Mouse (Mus musculus) urinary bladder, postnatal 0 days (tissue): ENCODE measurements around the gene Krt33a. TPM values are rescaled to one million over a fixed set of nuclear protein-coding genes. Genes with fewer than 3 reads are reported as not detected.

ENCODE experiments used
- polyA plus RNA-seq: library from polyadenylated mRNA; unstranded; fragments of >200 nt; fragmentation: Nextera tagmentation; extraction: Ambion mirVana; gene quantifications from 2 replicates; pipeline ENCODE4 v1.2.1, GENCODE M21; 2015

Gene Krt33a
- 0.12 TPM in 1 of 2 replicates, not detected in the other for polyA plus RNA-seq

GRCm38 (mm10) chr11:100016112-100016511 lies at the start of gene Krt33a:
Gene Krt33a (minus strand): TSS chr11:100016212.

DNA sequence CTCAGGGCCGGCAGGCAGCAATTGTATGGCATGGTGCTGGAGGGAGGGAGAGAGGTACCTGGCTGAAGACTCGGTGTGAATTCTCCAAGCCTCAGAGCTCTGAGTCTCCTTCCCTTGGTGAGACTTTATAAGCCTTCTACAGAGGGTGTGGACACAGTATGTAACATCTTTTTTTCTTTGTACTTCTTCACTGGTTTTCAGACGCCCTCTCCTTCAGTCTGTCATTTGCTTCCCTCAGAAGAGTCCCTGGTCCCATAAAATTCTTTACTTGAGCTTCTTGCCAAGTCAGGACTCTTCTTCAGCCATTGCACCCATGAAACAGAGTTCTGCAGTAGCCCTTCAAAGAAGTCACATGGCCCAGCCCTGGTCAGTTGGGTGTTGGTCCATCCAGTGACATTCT lies 34.4 kb upstream of the Krt33a start, which contains the start of gene Krt31:
Gene Krt31 (minus strand): TSS at position 101 of the 400 bp plus-strand sequence.

DNA sequence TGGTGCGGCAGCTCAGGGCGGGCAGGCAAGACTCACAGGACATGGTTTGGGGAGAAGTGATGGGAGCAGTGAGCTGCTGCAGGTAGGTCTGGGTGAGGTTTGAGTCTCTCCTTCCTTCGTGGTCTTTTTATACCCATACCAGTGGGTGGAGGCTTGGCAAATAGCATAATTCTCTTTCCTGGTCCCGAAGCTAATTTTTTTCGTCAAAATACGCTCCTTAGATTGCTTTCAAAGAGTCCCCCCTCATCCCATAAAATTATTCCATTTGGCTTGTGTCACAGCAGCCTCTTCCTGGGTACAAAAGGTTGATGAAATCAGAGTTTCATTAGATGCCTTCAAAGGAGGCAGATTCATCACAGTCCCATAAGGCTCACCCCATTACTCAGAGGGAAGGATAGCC lies 25.4 kb upstream of the Krt33a start, which contains the start of gene Krt34:
Gene Krt34 (minus strand): TSS at position 101 of the 400 bp plus-strand sequence.

GRCm38 (mm10) chr11:100029768-100030167 lies 13.8 kb upstream of the Krt33a start, which contains the start of gene Krt33b:
Gene Krt33b (minus strand): TSS chr11:100029868.

DNA sequence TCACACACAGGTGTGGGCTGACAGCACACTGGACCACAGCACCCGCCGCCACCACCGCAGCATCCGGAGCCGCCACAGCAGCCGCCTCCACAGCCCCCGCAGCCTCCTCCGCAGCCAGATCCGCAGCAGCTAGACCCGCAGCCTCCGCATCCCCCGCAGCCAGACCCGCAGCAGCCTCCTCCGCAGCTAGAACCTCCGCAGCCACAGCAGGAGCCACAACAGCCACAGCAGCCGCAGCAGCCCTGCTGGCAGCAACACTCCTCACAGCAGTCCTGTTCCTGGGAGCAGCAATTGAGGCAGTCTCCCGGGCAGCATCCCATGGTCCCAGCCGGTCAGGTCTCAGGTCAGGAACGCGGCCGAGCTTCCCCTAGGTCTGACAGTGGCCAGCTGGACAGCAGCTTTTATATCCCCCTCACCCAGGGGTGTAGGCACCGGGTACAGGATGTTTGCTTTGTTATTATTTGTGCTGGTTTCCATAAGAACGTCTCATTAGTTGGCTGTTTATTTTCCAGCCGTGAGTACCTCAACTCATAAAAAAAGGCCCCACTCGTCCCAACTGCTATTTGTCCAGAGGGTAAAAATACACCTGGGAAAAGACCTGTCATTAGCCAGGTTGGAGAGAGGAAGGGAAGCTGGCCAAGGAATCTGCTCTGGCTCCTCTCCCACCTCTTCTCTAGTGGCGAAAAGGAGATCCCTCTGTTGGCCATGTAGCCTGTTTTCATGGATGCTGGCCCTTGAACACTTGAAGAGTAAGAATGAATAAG lies 22.2 kb downstream of the Krt33a start, which contains the start of gene Krtap17-1:
Gene Krtap17-1 (minus strand): TSS at position 375 of the 764 bp plus-strand sequence.

GRCm38 (mm10) chr11:99986180-99986647 lies 29.8 kb downstream of the Krt33a start, which contains the start of gene Krtap16-1:
Gene Krtap16-1 (minus strand): TSS chr11:99986597.

DNA sequence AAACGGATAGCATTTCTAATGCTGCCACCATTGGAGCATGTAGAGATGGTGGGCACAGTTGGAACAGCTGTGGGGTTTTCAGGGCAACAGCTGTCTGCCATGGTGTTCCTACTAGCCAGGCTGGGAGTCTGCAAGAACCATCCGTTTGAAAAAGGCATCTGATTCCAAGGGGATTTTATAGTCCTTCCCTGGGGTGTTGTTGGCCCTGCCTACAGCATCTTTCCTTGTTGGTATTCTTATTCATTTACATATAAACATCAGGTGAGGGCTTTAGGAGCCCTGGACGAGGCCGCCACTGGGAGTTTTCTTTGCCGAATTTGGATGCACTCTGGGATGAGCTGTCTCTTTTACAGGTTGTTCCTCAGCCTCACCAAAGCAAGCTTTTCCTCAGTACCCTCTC lies 37.1 kb downstream of the Krt33a start, which contains the start of gene Krtap29-1:
Gene Krtap29-1 (minus strand): TSS at position 101 of the 400 bp plus-strand sequence.

Other genes with a start within 250 kb of the Krt33a start
- gene Gm11595, start 243.3 kb downstream of the Krt33a start, polyA plus RNA-seq = not detected in 2 replicates
- not detected in 2 replicates for gene Krtap4-8, start 235.5 kb downstream of the Krt33a start, polyA plus RNA-seq
- gene Krtap4-9, start 231.0 kb downstream of the Krt33a start, polyA plus RNA-seq = not detected in 2 replicates
- not detected in 2 replicates for gene Gm11596, start 222.7 kb downstream of the Krt33a start, polyA plus RNA-seq
- gene Gm11569, start 217.3 kb downstream of the Krt33a start, polyA plus RNA-seq = not detected in 2 replicates
- gene Gm11554, start 211.8 kb downstream of the Krt33a start, polyA plus RNA-seq = not detected in 2 replicates
- gene Krtap4-13, start 206.3 kb downstream of the Krt33a start, polyA plus RNA-seq = not detected in 2 replicates
- not detected in 2 replicates for gene Gm11564, start 200.5 kb downstream of the Krt33a start, polyA plus RNA-seq
- not detected in 2 replicates for gene 2300003K06Rik, start 178.1 kb downstream of the Krt33a start, polyA plus RNA-seq
- gene Krtap4-16, start 164.6 kb downstream of the Krt33a start, polyA plus RNA-seq = not detected in 2 replicates
- gene Gm11568, start 158.3 kb downstream of the Krt33a start, polyA plus RNA-seq = not detected in 2 replicates
- gene Gm11559, start 151.7 kb downstream of the Krt33a start, polyA plus RNA-seq = not detected in 2 replicates
- not detected in 2 replicates for gene Krtap9-1, start 142.8 kb downstream of the Krt33a start, polyA plus RNA-seq
- gene Gm11567, start 137.0 kb downstream of the Krt33a start, polyA plus RNA-seq = not detected in 2 replicates
- not detected in 2 replicates for gene Krtap31-1, start 108.3 kb downstream of the Krt33a start, polyA plus RNA-seq
- not detected in 2 replicates for gene Gm11565, start 101.5 kb downstream of the Krt33a start, polyA plus RNA-seq
- not detected in 2 replicates for gene Krtap31-2, start 79.9 kb downstream of the Krt33a start, polyA plus RNA-seq
- gene Krtap9-5, start 67.7 kb downstream of the Krt33a start, polyA plus RNA-seq = not detected in 2 replicates
- not detected in 2 replicates for gene Krtap29-1, start 37.2 kb downstream of the Krt33a start, polyA plus RNA-seq
- gene Krtap16-1, start 29.6 kb downstream of the Krt33a start, polyA plus RNA-seq = not detected in 2 replicates
- not detected in 2 replicates for gene Krtap17-1, start 22.2 kb downstream of the Krt33a start, polyA plus RNA-seq
- gene Krt33b, start 13.7 kb upstream of the Krt33a start, polyA plus RNA-seq = 0.07 TPM in 1 of 2 replicates, not detected in the other
- not detected in 2 replicates for gene Krt34, start 25.3 kb upstream of the Krt33a start, polyA plus RNA-seq
- not detected in 2 replicates for gene Krt31, start 34.3 kb upstream of the Krt33a start, polyA plus RNA-seq
- gene Krt32, start 72.0 kb upstream of the Krt33a start, polyA plus RNA-seq = not detected in 2 replicates
- not detected in 2 replicates for gene Krt35, start 80.0 kb upstream of the Krt33a start, polyA plus RNA-seq
- gene Krt36, start 89.4 kb upstream of the Krt33a start, polyA plus RNA-seq = 0.10 and 0.16 TPM in 2 replicates
- 1.4 and 1.9 TPM in 2 replicates for gene Krt13, start 105.4 kb upstream of the Krt33a start, polyA plus RNA-seq
- gene Krt15, start 119.7 kb upstream of the Krt33a start, polyA plus RNA-seq = 795 and 814 TPM in 2 replicates
- gene Krt19, start 132.5 kb upstream of the Krt33a start, polyA plus RNA-seq = 788 and 849 TPM in 2 replicates
- not detected in 2 replicates for gene Krt9, start 177.0 kb upstream of the Krt33a start, polyA plus RNA-seq
- gene Krt14, start 191.3 kb upstream of the Krt33a start, polyA plus RNA-seq = 230 and 251 TPM in 2 replicates
- not detected in 2 replicates for gene Krt16, start 232.7 kb upstream of the Krt33a start, polyA plus RNA-seq
- 4.6 and 5.2 TPM in 2 replicates for gene Krt17, start 244.8 kb upstream of the Krt33a start, polyA plus RNA-seq